Mouse (Mus musculus): ENCODE results near the gene Rsrp1. TPM values are rescaled to one million over a fixed set of nuclear protein-coding genes. Genes with fewer than 3 reads are reported as not detected.
A peak's percentile ranks its signal among the peaks of the same experiment; 100 is the strongest.

Rsrp1 gene
- total RNA-seq, 2 experiments from 2014 or later: 264 to 283 TPM

DNA sequence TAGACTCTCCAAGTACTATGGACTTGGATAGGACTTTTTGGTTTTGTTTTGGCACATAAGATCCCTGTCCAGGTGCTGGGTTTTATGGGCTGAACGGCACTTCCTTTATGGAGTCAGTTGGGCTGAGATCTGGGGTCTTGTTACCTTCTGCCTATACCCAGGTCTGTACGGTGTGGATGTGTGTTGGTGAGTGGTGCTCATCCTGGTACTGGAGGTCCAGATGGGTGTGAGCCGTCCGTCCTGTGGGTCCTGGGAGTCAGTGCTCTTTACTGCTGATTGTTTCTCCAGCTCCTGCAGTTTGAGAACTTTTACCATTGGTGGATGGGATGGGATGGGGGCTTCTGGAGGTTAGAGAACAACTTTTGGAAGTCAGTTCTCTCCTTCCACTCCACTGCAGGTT is 1.7 kb upstream of the Rsrp1 start:
- no peak for DNase-seq (ENCODE audit: extremely low spot score in 1 of 2, low spot score in 1 of 2)

GRCm38 (mm10) chr4:134922111-134922924 is 1.1 kb upstream of the Rsrp1 start:
- DNase-seq (ENCODE audit: extremely low spot score in 1 of 2, low spot score in 1 of 2): no peak

DNA sequence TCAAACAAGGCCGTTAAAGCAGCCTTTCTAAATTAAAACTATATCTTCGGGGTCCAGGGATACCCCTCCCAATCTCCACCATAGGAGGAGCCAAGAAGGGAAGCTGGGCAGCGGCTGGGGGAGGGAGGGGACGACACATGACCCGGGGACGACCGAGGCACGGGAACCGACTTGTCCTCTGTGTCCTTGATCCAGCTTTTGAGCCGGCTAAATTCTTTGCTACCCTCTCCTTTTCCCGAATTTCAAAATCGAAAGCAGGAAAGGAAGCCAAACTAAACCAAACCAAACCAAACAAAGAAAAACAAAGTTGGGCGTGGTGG is 507 bp upstream of the Rsrp1 start:
- peak in 1 of 2 experiments; percentile 45 for DNase-seq (ENCODE audit: extremely low spot score in 1 of 2, low spot score in 1 of 2)

GRCm38 (mm10) chr4:134924019-134924741 is 788 bp downstream of the Rsrp1 start:
- DNase-seq (ENCODE audit: extremely low spot score in 1 of 2, low spot score in 1 of 2): no peak

GRCm38 (mm10) chr4:134925206-134925605 is 1.8 kb downstream of the Rsrp1 start:
- DNase-seq (ENCODE audit: extremely low spot score in 1 of 2, low spot score in 1 of 2): no peak

- no peak for DNase-seq (ENCODE audit: extremely low spot score in 1 of 2, low spot score in 1 of 2)
Observed at GRCm38 (mm10) chr4:134927815-134928463, 4.5 kb downstream of the Rsrp1 start.

DNA sequence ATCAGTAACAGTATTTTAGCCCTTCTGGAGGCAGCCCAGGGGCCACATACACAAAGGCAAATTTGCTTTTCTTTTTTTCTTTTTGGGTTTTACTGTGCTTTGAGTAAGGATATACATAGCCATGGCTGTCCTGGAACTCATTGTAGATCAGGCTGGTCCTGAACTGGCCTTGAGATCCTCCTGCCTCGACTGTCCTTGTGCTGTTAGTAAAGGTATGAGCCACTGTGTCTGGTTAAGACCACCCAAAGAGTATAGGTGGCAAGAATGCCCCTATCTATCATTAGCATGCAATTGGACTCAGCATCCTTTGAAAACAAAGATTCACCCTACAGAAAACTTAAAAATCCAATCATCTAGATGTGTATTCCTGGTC is 5.1 kb downstream of the Rsrp1 start:
- no peak for DNase-seq (ENCODE audit: extremely low spot score in 1 of 2, low spot score in 1 of 2)

- DNase-seq (ENCODE audit: extremely low spot score in 1 of 2, low spot score in 1 of 2): no peak
Observed at GRCm38 (mm10) chr4:134929536-134929935, 6.1 kb downstream of the Rsrp1 start.

DNA sequence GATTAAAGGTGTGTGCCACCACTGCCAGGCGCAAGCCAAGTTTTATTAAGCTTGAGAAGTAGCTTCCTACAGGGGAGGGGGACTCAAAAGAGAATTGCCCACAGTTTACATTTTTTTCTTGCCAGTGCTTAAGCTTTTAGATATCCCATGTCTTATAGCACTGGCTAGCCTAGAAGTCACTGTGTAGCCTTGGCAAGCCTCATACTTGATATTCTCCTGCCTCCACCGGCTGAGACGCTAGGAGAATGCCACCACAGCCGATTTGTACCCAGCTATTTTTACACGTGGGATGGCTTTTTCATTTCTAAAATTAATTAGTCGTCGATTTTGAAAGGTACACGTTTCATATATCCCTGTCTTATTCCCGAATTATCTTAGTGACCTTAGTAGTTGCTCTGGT is 6.8 kb downstream of the Rsrp1 start:
- DNase-seq (ENCODE audit: extremely low spot score in 1 of 2, low spot score in 1 of 2): no peak

GRCm38 (mm10) chr4:134930684-134931481 is 7.5 kb downstream of the Rsrp1 start, which contains the start of gene Syf2:
Gene Syf2, plus strand, starts transcription at chr4:134930898.
- DNase-seq (ENCODE audit: extremely low spot score in 1 of 2, low spot score in 1 of 2): peak; percentile 87 to 90

DNA sequence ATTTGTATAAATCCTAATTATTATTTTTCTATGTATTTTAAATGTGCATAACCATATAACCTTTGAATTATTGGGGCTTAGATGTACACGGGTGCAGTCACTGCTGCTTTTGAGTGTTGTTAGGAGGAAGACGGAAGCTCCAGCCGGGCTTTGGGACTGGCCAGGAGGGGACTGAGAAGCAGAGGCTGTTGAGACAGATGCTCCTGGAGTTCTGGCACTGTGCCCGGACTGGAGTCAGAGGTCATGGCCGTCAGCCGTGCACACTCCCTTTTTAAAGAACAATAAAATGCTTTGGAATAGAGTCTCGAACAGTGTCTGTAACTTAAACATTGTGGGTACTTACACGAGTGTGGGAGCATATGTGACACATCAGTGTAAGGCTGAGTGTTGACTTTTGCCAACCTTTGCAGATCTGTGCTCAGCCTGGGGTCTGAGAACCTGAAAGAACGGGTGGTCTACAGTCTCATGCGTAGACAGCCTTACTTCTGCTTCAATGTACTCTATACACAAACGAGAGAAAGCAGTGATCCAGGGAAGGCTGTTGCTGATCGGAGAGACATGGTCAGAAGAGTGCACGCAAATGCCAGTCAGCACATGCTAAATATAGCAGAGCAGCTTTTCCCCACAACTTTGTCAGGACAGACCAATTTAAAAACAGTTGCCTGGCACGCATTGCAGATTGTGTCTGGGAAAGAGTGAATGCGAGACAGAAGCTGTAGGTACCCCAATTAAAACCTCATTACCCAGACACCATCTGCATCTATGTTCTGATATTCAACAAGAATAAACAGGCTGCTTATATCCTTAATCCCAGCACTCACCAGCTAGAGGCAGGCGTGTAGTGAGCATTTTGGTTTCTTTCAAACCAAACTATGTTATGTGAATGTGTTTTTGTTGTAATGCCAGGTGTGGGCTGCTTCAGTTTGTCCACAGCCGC is 14.1 kb downstream of the Rsrp1 start:
- DNase-seq (ENCODE audit: extremely low spot score in 1 of 2, low spot score in 1 of 2): no peak

DNA sequence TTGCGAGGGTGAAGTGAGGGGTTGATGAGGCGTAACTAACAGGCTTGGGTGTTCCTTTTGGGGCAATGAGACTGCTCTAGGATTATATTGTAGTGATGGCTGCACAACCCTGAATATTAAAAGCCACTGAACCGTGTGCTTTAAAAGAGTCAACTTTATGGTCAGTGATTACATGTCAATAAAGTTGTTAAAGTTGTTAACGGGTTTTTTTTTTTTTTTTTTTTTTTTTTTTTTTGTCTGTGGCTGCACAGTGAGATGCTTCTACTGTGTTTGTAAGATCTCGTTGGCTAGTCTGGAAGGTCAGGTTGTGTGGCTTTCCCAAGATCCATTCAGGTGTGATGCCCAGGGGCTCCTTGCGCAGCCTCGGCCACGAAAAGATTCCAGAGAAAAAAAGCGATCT is 16.5 kb downstream of the Rsrp1 start:
- DNase-seq (ENCODE audit: extremely low spot score in 1 of 2, low spot score in 1 of 2): no peak

DNA sequence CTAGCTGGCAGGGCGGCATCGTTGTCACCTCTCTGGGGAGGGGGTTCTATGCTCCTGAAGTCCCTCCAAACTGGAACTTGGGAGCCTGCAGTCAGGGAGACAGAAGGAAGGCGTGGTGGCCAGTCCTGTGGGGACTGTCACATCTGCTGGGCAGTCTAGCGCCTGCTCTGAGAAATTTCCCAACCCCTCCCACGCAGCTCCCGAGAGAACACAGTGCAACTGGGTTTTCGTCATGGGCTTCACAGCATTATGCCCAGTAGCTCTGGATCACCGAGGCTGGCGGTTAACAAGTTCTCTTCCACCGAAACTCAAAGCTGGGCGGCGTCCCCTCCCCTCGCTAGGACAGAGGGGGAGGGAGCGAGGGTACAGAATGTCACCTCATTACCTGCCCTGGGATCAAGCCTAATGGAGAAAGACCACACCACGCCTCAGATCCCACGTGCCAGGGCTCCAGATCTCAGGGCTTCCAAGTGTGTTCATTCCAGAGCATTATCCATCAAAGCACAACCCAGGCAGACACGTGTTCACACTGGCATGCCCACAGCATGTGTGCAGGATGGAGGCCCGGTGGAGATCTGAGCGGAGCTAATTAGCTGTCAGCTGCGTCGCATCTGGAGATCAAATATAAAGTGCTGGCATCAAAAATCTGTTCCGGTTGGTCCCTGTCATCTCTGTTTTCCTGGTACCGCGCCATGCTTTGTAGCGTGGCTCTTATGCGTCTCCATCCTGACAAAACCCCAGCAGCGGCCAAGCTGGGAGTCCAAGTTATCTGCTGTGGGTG is 20.6 kb downstream of the Rsrp1 start:
- no peak for DNase-seq (ENCODE audit: extremely low spot score in 1 of 2, low spot score in 1 of 2)

DNA sequence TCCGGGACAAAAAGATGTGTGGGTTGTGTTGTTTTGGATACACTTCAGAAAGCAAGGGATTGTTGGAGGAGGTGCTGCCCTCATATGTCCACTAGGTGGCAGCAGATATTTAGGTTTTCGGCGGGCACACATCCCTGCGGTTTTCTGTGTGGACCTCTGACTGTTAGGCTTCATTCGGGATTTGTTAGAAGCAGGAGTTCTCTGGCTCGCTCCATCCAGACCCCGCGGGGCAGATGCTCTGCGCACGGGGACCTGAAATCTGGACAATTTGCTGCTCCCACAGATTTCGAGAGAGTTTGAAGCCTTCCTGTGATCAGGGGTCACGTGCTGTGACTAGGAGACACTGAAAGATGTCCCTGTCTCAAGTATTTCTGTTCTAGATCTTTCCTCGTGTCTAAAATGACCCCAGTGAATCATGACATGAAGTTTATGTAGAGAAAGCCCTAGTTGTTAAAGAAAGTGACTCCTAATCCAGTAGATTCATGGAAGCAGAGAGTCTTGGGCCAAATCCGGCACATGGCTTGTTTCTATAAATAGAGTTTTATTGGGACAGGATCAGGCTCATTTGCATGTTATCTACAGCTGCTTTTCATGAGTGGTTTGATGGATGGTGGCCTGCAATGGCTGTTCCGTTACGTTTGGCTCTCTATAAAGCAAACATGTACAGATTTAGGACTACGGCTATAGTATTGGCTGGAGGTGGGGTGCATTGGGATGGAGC is 22.8 kb downstream of the Rsrp1 start:
- peak; percentile 61 to 71 for DNase-seq (ENCODE audit: extremely low spot score in 1 of 2, low spot score in 1 of 2)

DNA sequence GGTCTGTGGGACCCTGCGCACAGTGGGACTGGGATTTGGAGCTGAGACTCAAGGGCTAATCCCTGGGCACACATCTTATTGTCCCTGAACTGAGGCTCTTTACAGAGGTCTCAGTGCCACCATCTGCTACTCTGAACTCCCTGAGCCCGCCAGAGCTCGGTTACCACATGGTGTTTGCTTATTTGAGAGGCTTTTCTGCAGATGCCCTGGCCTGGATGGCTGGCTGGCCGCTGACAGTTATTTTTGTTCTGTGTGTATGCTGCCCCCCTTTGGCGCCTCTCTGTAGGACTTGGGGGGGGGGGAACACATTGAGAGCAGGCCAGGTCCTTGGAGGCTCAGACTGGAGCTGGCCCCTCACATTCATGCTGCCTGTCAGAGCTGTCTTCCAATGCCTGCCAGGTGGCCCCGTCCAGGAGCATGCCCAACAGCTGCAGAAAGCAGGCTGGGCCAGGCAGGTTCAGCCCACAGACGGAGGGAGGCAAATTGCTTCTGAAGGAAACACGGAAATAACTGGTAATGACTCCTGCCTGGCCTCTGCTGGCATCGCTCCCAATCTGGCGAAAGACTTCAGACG is 27.2 kb downstream of the Rsrp1 start:
- no peak for DNase-seq (ENCODE audit: extremely low spot score in 1 of 2, low spot score in 1 of 2)

GRCm38 (mm10) chr4:134954461-134954860 is 31.1 kb downstream of the Rsrp1 start:
- DNase-seq (ENCODE audit: extremely low spot score in 1 of 2, low spot score in 1 of 2): no peak

GRCm38 (mm10) chr4:134955196-134955595 is 31.8 kb downstream of the Rsrp1 start:
- no peak for DNase-seq (ENCODE audit: extremely low spot score in 1 of 2, low spot score in 1 of 2)

- DNase-seq (ENCODE audit: extremely low spot score in 1 of 2, low spot score in 1 of 2): no peak
Observed at GRCm38 (mm10) chr4:134955845-134956244, 32.5 kb downstream of the Rsrp1 start.

Data from layer of hippocampus, postnatal 25 days (tissue).